In the genomic region with DNA sequence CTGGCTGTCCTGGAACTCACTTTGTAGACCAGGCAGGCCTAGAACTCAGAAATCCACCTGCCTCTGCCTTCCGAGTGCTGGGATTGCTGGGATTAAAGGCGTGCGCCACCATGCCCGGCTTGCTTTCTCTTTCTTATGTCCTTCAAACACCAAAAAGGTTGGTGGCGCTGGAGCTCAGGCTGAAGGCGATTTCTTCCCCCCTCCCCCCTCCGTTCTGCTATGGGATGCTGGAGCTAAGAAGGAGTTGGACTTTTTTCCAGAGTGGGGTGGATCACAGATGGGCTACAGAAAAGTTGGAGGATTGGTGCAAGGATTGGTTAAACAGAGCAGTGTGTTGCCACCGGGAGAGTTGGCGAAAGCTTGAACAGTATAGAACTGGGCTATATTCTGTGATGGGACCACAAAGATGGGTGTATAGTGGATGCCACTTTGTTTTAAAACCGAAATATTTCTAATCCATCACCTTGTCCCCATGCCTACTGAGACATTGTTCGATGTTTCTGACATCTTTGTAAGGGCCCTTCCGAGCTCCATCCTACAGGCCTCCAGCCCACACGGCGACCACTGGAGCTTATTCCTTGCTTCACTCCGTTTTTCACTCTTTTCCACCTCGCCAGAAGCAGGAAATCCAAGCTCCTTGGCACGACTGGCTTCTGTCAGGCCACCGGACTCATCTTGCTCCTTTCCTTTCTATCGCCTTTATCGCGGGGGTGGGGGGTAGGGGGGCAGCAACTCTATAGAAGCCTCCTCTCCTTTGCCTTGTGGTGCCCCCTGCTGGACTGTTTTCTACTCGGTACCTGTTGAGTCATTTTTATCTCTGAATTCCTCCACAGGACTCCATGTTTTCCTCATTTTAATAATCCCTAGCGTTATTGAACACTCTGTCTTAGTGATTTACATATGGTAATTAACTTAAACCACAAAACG, we compare ENCODE assay signal across 8 mouse cellular contexts. TPM values are rescaled to one million over a fixed set of nuclear protein-coding genes. Genes with fewer than 3 reads are reported as not detected.
DNase-seq lines count a peak whose midpoint lies in the region; ATAC-seq and TF ChIP-seq lines count a peak whose summit lies in the region.

No protein-coding gene starts in this region.

- WGBS in embryonic facial prominence, embryonic 12.5 days: 46% methylated on average over 24 of the region's 24 CpGs
- WGBS in hindbrain, embryonic 16.5 days: 48% methylated on average over 24 of the region's 24 CpGs
- WGBS in liver, postnatal 0 days (ENCODE audit: insufficient replicate concordance): 44% methylated on average over 24 of the region's 24 CpGs

- H3K4me3 ChIP-seq in layer of hippocampus, adult 2 months: no peak overlapping the region
- H3K4me3 ChIP-seq in embryonic facial prominence, embryonic 12.5 days: no peak overlapping the region
- H3K4me3 ChIP-seq in hindbrain, embryonic 16.5 days (ENCODE audit: low read length): no peak overlapping the region
- H3K4me3 ChIP-seq in liver, postnatal 0 days (ENCODE audit: low read depth, low read length): no peak overlapping the region

- no peak overlapping the region; the same call in 1 of the 2 replicates for H3K27ac ChIP-seq in layer of hippocampus, adult 2 months
- no peak overlapping the region for H3K27ac ChIP-seq in embryonic facial prominence, embryonic 12.5 days
- H3K27ac ChIP-seq in hindbrain, embryonic 16.5 days (ENCODE audit: low read depth, low read length): no peak overlapping the region
- H3K27ac ChIP-seq in liver, postnatal 0 days (ENCODE audit: low read depth): peak overlapping the region; percentile 69

- DNase-seq in layer of hippocampus, adult 2 months (ENCODE audit: low spot score in 2 of 2): peak in 1 of 2 experiments; percentile 53
- no peak for DNase-seq in layer of hippocampus, adult 9-10 months (ENCODE audit: low spot score)
- DNase-seq in NIH3T3 (ENCODE audit: low read depth): peak; percentile 72
- peak; percentile 80 for DNase-seq in liver, postnatal 0 days
- peak; percentile 80 for DNase-seq in retina, embryonic 14.5 days (ENCODE audit: low spot score)
- DNase-seq in urinary bladder, postnatal 4 days (ENCODE audit: low spot score in 2 of 2): peak; percentile 51 to 84

- no peaks in the 10 kb centered on the region for H3K27me3 ChIP-seq in embryonic facial prominence, embryonic 12.5 days
- H3K27me3 ChIP-seq in hindbrain, embryonic 16.5 days (replicated peaks; ENCODE audit: control insufficient read depth, insufficient read depth, low read length): no peaks in the 10 kb centered on the region
- H3K27me3 ChIP-seq in liver, postnatal 0 days (ENCODE audit: insufficient read depth, low read length): no peaks in the 10 kb centered on the region

- 0 out of 2 replicates have a peak overlapping the region, but pooled peaks have one; percentile 24 for H3K4me2 ChIP-seq in embryonic facial prominence, embryonic 12.5 days (replicated peaks)
- peak overlapping the region; percentile 37 for H3K4me2 ChIP-seq in hindbrain, embryonic 16.5 days (ENCODE audit: low read length)
- H3K4me2 ChIP-seq in liver, postnatal 0 days (ENCODE audit: low read depth, low read length): peak overlapping the region; percentile 82

- H3K9me3 ChIP-seq in embryonic facial prominence, embryonic 12.5 days: no peaks in the 10 kb centered on the region
- H3K9me3 ChIP-seq in hindbrain, embryonic 16.5 days (ENCODE audit: control insufficient read depth, low read length): no peaks in the 10 kb centered on the region
- H3K9me3 ChIP-seq in liver, postnatal 0 days (ENCODE audit: low read length): no peaks in the 10 kb centered on the region

- no peak for ATAC-seq in embryonic facial prominence, embryonic 12.5 days (ENCODE audit: insufficient number of reproducible peaks, insufficient read depth, low FRiP score, low TSS enrichment)
- no peak for ATAC-seq in hindbrain, embryonic 16.5 days
- no peak for ATAC-seq in liver, postnatal 0 days

- no peaks in the 10 kb centered on the region for H3K4me1 ChIP-seq in embryonic facial prominence, embryonic 12.5 days
- peaks cover 3% of the 10 kb centered on the region for H3K4me1 ChIP-seq in hindbrain, embryonic 16.5 days (ENCODE audit: control insufficient read depth, insufficient read depth, low read depth, low read length)
- peaks cover 10% of the 10 kb centered on the region for H3K4me1 ChIP-seq in liver, postnatal 0 days (ENCODE audit: insufficient read depth)

- TF ChIP-seq CTCF in layer of hippocampus, adult 2 months (conservative IDR thresholded peaks at IDR 0.05): peak; percentile 71
- TF ChIP-seq CTCF in liver, postnatal 0 days (IDR thresholded peaks at IDR 0.05; ENCODE audit: low read depth): peak; percentile 76

- TF ChIP-seq EP300 in liver, postnatal 0 days (IDR thresholded peaks at IDR 0.05; ENCODE audit: low read depth): no peak

- no peaks in the 10 kb centered on the region for H3K36me3 ChIP-seq in embryonic facial prominence, embryonic 12.5 days
- H3K36me3 ChIP-seq in hindbrain, embryonic 16.5 days (ENCODE audit: control insufficient read depth, insufficient read depth, low read length): no peaks in the 10 kb centered on the region
- H3K36me3 ChIP-seq in liver, postnatal 0 days (replicated peaks; ENCODE audit: insufficient read depth, low read length): no peaks in the 10 kb centered on the region

- no peak overlapping the region for H3K9ac ChIP-seq in embryonic facial prominence, embryonic 12.5 days
- no peak overlapping the region; the same call in 1 of the 2 replicates for H3K9ac ChIP-seq in hindbrain, embryonic 16.5 days (ENCODE audit: low read depth, low read length)
- H3K9ac ChIP-seq in liver, postnatal 0 days (replicated peaks): no peak overlapping the region; the same call in 1 of the 2 replicates

RNA-seq across cellular contexts. Expression of a gene that starts 4.4 kb away (rescaled TPM):
- not detected for total RNA-seq in layer of hippocampus, adult 2 months (2021)
- not detected in 2 replicates for polyA plus RNA-seq in embryonic facial prominence, embryonic 12.5 days (2016; fragmentation: Nextera tagmentation; extraction: Ambion mirVana)
- polyA plus RNA-seq in hindbrain, embryonic 16.5 days (2015; fragmentation: Nextera tagmentation; extraction: Ambion mirVana): not detected in 2 replicates
- polyA plus RNA-seq in liver, postnatal 0 days (2015; fragmentation: Nextera tagmentation; extraction: Ambion mirVana): 0.53 and 0.94 TPM in 2 replicates

RNA-seq across cellular contexts. Expression of a gene that starts 13.5 kb away (rescaled TPM):
- total RNA-seq in layer of hippocampus, adult 2 months (2021): 10 to 100 TPM; 27.6 to 29.0 TPM
- polyA plus RNA-seq in embryonic facial prominence, embryonic 12.5 days (2016; fragmentation: Nextera tagmentation; extraction: Ambion mirVana): 57.4 and 62.3 TPM in 2 replicates
- polyA plus RNA-seq in hindbrain, embryonic 16.5 days (2015; fragmentation: Nextera tagmentation; extraction: Ambion mirVana): 83.6 and 99.8 TPM in 2 replicates
- polyA plus RNA-seq in liver, postnatal 0 days (2015; fragmentation: Nextera tagmentation; extraction: Ambion mirVana): 41.1 and 46.0 TPM in 2 replicates

RNA-seq across cellular contexts. Expression of a gene that starts 20.3 kb away (rescaled TPM):
- 1 to 10 TPM in 1 of 2 experiments, under 1 TPM in 1; 0.64 to 1.0 TPM for total RNA-seq in layer of hippocampus, adult 2 months (2021)
- 43.6 and 44.1 TPM in 2 replicates for polyA plus RNA-seq in embryonic facial prominence, embryonic 12.5 days (2016; fragmentation: Nextera tagmentation; extraction: Ambion mirVana)
- 8.2 and 10.7 TPM in 2 replicates for polyA plus RNA-seq in hindbrain, embryonic 16.5 days (2015; fragmentation: Nextera tagmentation; extraction: Ambion mirVana)
- 14.2 and 15.2 TPM in 2 replicates for polyA plus RNA-seq in liver, postnatal 0 days (2015; fragmentation: Nextera tagmentation; extraction: Ambion mirVana)

RNA-seq across cellular contexts. Expression of a gene that starts 24.7 kb away (rescaled TPM):
- total RNA-seq in layer of hippocampus, adult 2 months (2021): not detected
- 3.5 and 3.7 TPM in 2 replicates for polyA plus RNA-seq in embryonic facial prominence, embryonic 12.5 days (2016; fragmentation: Nextera tagmentation; extraction: Ambion mirVana)
- polyA plus RNA-seq in hindbrain, embryonic 16.5 days (2015; fragmentation: Nextera tagmentation; extraction: Ambion mirVana): 5.1 and 5.3 TPM in 2 replicates
- polyA plus RNA-seq in liver, postnatal 0 days (2015; fragmentation: Nextera tagmentation; extraction: Ambion mirVana): 9.9 and 10.4 TPM in 2 replicates

RNA-seq across cellular contexts. Expression of a gene that starts 27.6 kb away (rescaled TPM):
- total RNA-seq in layer of hippocampus, adult 2 months (2021): not detected
- 1.3 and 1.6 TPM in 2 replicates for polyA plus RNA-seq in embryonic facial prominence, embryonic 12.5 days (2016; fragmentation: Nextera tagmentation; extraction: Ambion mirVana)
- polyA plus RNA-seq in hindbrain, embryonic 16.5 days (2015; fragmentation: Nextera tagmentation; extraction: Ambion mirVana): 0.23 and 0.47 TPM in 2 replicates
- polyA plus RNA-seq in liver, postnatal 0 days (2015; fragmentation: Nextera tagmentation; extraction: Ambion mirVana): 0.95 and 1.1 TPM in 2 replicates

Comparison
In these comparisons a context has a peak if more than half of its experiments do, and no peak if none do; other contexts are left out.
1. H3K4me2 ChIP-seq: peak in every context shown above with its lines; median percentile 82 in liver, postnatal 0 days; 37 in hindbrain, embryonic 16.5 days; 24 in embryonic facial prominence, embryonic 12.5 days.